Mouse (Mus musculus) T-helper 2 cell (primary cell): ENCODE data around the gene Dlg1.

ENCODE experiments used
- in situ Hi-C: fragments of 300-600 bp; cut with MboI, MseI; formaldehyde crosslinking; loops from one replicate; pipeline ENCODE4 v1.15.1; 2025; ENCODE audit warnings: high pct_unique_total_duplicates

The Dlg1 gene

DNA sequence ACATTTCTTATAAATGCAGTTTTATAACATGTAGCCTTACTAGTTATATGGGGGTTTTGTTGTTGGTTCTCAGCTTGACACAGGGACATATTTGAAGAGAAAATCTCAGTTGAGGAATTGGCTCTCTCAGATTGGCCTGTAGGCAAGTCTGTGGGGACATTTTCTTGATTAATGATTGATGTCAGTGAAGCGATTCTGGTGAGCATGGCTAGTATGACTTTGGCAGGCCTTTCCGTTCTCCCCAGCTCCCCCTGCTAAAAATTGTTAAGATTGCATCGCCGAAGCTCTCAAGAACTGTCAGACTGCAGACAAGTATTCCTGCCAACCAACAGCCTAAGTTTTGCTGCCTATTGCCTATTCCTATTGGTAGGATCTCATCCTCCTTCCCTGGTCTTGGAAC, 73.8 kb downstream of the Dlg1 start:
- in situ Hi-C loops = no loop called here

DNA sequence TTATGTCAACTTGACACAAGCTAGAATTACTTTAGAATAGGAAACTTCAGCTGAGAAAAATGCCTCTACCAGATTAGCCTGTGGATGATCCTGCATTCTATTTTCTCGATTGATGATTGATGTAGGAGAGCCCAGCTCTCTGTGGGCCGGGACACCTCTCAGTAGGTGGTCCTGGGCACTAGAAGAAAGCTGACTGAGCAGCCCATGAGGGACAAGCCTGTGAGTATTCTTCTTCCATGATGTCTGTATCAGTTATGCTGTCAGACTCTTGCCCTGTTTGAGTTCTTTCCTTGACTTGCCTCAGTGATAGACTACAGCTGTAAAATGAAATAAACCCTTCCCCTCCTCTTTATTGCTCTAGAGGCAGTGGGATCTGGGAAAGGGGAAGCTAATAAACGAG, 74.5 kb downstream of the Dlg1 start:
- in situ Hi-C loops = no loop called here

GRCm38 (mm10) chr16:31740271-31740670, 77.0 kb downstream of the Dlg1 start:
- in situ Hi-C loops = no loop called here

DNA sequence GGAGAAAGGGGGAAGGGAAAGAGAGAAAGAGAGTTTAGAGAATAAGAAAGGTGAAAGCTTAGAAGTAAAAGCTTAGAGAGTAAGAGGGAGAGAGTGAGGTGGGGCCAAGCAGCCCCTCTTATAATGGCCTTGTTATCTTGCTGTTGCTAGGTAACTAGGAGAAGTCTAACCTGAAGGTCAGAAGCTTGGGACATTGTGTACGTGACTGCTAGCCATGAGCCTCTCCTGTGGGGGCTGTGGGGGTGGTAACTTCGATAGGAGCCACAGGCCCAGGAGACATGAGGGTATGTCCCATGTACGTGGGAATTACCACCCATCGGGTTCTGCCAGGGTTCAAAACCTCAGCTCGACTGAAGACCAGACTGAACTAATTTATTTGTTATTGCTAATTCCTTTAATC, 77.5 kb downstream of the Dlg1 start:
- in situ Hi-C loops = no loop called here

DNA sequence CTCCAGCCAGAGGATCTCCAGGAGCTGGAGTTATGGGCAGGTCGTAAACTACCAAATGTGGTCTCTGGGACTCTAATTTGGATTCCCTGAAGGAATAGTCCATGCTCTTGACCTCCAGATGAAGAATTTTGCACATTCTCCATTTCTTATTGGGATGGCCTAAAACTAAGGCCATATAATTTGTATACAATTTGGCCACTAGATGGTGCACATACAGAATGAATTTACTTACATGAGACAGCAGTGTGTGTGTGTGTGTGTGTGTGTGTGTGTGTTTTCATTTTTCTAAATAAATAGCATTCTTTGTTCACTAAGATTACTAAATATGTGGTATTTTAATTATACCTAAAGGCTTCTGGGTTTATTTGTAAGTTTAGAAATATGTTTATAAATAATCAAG, 87.3 kb downstream of the Dlg1 start:
- in situ Hi-C loops = no loop called here

DNA sequence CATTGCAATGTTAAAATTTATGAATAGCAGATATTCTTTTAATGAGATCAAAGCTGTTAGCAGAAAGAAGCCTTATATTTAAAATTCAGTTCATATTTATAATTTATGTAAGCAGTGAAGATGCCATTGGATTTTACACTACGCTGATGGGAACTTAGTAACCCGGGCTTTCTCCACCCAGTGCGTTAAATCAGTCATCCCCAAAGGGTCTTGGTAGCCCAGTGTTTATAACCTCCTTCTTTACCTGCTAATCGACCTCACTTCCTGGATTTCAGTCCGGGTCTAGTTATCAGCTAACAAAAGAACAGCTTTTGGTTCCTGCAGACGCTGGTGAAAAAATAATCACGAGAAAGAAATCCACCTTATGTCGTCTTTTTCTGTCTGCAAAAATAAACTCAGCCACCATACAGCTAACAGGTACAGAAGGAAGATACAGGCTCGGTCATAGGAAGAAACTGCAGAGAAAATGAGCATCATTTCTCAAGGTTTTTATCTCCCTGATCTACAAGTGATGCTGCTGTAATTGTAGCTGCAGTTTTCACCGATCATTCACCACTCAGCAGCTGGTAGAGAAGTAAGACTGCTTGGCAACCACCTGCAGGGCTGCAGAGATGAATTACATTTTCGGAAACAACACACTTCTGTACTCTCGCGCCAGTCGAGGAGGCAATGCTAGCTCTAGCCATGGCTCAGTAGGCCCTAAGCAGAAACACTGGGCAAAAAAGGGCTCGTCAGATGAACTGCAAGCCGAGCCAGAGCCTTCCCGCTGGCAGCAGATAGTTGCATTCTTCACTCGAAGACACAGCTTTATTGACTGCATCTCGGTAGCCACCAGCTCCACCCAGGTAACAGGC, 91.2 kb downstream of the Dlg1 start:
- in situ Hi-C loops = no loop called here

GRCm38 (mm10) chr16:31755053-31755452, 91.8 kb downstream of the Dlg1 start:
- in situ Hi-C loops = no loop called here

DNA sequence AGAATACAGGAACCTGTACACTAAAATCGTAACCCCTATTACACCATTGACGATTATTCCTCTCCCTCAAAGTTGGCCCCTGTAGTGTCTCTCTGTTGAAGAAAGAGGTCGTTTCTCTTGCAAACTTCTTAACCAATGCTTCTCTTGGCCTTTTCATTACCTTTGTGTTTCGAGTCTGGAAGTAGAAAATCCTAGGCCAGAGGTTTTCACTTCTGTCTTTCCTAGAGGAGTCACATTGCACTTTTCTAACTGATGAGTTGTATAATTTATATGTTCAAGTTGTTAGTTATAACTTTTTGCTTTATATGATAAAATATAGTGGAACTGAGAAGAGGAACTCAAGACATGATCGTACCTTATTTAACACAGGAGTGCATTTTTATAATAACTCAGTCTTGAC, 93.2 kb downstream of the Dlg1 start:
- in situ Hi-C loops = no loop called here

DNA sequence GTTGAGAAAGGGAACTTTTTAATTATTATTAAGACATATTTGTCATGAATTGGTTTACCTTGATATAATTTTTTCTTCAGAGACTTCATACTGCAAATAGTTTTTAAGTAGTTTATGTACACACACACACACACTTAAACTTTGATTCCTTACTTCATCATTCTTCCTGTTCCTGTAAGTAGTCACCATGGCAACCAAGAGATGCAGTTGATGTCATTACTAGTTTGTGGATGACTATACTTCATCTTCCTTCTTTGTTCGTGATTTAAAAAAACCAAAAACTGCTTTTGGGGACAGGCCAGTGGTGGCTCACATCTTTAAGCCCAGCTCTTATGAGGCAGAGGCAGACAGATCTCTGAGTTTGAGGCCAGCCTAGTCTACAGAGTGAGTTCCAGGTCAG, 94.4 kb downstream of the Dlg1 start:
- in situ Hi-C loops = no loop called here

DNA sequence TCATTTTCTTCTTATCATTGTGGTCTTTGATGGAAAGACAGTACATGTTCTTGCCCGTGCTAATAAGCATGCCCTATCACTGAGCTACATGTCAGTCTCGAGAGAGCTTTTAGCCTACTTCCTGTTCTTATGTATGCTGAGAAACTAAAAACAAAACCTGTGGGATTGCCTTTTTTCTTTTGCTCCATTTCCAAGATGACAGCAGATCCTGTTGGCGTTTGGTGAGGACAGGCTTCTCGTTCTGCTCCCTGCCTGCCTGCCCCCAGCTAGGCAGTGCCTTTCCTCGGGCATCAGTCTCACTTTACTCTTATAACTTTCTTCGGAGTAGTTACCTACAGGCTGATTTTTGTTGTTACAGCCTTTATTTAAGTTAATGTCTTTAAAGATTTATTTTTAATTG, 96.2 kb downstream of the Dlg1 start:
- in situ Hi-C loops = no loop called here

GRCm38 (mm10) chr16:31766298-31766697, 103.1 kb downstream of the Dlg1 start:
- in situ Hi-C loops = no loop called here

DNA sequence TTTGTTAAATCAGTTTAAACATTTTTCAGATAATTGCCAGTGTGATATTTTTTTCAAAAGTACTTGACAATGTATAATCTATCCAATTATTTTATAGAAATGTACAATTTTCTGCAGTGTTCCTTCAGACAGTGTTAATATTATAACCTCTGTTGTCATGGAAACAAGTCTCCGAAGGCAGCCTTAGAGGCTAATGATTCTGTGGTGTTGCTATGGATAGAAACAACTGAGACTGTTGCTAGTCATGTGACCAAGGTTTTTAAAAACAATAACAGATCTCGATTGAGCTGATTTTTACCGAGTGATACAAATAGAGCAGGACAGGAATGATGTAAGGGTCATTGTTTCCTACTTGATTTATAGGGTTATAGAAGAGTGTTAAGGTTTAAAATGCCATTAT, 103.5 kb downstream of the Dlg1 start:
- in situ Hi-C loops = no loop called here

DNA sequence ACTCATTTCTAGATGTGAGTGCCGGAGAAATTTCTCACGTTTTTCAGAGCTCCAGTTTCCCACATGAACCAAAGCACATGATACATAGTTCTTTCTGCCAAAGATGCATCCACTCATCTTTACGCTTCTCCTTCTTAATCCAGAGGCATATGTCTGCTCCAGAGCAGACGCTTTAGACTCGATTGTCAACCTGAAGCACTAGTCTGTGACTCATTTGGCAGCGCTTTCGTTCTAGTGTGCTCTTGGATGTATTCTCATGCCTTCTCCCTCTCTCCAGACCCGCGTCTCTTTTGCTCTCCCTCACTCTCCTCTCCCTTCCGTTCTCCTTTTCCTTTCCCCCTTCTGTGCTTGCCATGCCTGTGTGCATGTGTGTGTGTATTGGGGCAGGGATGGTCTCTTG, 112.7 kb downstream of the Dlg1 start:
- in situ Hi-C loops = no loop called here

DNA sequence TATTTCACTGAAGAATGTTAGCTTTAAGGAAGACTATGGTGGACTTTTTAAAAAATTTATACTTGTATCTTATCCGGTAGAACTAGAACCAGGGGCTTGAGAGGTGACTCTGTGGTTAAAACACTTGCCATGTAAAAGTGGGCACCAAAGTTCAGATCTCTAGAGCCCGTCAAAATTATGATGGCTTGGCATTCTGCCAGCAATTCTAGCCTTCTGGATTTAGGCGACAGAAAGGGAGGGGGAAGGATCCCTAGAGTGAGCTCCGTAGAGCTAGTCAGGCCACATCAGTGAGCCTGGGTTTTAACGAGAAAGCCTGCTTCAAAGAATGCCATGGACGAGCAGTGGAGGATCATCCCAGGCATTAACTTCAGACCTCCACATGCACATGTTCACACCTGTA, 117.8 kb downstream of the Dlg1 start:
- in situ Hi-C loops = no loop called here

DNA sequence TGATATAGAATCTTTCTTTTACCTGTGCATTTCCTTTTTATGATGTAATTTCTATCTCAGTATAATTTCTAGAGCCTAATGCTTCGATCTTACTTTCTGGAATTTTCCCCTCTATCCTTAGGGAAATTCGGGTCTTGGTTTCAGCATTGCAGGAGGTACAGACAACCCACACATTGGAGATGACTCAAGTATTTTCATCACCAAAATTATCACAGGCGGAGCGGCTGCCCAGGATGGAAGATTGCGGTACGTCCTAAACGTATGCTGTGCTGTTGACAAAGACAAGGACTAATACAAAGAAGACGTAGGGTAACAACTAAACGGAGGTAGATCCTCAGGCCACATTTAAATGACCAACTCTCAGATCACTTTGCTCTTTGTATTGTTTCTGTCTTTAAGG, 126.8 kb downstream of the Dlg1 start:
- in situ Hi-C loops = no loop called here

DNA sequence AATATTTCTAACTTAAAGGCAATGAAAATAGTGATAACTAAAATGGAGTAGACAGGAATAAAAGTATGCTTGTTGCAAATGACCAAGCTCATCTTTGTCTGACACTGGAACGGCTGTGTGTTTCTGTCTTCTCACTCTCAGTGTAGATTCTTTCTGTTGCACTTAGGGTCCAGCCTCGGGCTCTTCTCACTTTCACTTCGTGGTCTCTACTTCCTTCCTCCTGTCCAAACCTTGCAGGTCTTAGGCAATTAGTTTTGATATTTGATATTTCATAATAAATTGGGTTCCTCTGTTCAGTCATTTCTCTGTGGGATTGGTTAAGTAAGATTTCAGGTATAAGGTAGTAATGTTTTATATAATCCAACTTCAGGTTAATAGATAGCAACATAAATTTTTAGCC, 140.4 kb downstream of the Dlg1 start:
- in situ Hi-C loops = no loop called here

- in situ Hi-C loops = no loop called here
Observed at GRCm38 (mm10) chr16:31826049-31826448, 162.8 kb downstream of the Dlg1 start.

DNA sequence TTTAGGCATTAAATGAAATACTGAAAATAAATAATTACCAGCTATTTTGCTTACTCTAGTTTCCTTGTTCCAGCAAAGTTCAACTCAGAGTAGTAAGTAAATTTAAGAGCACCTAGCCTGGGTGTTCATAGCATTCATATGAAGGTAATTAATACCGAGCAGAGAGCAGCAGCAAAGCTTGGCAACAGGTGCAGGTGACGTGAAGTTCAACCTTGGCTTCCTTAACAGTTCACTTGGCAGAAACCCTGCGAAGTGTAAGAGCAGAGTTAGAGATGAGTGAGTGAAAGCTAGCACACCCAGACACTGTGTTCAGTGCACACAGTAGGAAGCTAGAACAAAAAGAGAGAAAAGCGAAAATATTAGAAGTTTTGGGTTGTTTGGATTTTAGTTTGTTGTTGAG, 167.5 kb downstream of the Dlg1 start:
- in situ Hi-C loops = no loop called here

DNA sequence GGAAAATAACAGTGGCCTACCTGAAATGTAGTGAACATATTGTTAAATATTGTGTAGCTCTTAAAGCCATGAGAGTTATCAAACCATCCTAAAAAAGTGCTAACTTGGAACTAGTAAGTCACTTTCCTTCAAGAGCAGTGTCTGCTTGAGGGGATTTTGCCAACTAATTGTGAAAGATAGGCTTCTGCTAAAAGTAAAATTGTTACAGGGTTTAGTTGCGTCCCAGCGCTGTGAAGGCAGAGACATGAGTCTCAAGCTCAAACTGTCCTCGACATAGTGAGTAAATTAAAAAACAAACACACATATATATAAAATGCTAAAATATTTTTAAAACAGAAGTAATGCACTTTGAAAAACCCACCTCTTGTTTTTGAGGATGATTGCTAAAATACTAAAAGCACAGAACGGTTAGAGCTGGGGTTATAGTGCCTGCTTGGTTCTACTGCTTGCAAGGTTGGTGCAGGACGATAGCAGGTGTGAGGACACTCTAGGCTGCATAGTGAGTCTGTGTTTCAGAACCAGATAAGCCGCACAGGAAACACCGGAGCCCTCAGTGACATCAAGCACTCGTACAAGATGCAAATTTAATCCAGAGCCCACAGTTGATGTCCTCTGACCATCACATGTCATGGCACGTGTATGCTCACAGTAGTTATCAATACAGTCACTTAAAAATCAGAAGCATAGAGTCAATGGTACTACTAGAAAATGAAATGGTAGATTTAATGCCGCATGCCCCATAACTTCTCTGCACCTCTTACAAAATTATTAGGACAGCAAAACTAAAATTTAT, 169.6 kb downstream of the Dlg1 start:
- in situ Hi-C loops = no loop called here

DNA sequence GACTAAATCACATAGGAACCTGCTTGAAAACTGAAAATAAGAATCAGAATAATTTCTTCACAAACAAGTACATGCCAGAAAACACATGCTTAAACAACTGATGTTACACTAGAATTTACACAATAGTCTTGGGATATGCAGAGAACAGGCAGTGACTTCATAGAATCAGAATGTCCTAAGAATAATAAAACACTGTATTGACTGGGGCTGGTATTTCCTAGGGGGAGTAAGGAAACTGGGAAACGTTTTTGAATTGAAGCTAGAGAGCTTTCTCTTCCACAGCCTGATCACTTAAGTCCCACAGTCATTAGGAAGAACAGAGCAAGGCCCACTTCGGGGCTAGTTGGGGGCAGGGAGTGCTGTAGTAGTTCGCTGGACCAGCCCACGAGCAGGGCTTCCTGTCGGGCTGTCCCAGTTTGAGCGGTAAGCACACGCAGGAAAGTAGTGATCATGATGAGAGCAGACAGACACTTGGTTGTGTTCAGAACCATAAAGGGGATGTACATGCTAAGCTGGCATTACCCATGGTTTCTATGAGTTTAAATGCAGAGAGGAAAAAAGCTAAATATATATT, 170.9 kb downstream of the Dlg1 start:
- in situ Hi-C loops = no loop called here

DNA sequence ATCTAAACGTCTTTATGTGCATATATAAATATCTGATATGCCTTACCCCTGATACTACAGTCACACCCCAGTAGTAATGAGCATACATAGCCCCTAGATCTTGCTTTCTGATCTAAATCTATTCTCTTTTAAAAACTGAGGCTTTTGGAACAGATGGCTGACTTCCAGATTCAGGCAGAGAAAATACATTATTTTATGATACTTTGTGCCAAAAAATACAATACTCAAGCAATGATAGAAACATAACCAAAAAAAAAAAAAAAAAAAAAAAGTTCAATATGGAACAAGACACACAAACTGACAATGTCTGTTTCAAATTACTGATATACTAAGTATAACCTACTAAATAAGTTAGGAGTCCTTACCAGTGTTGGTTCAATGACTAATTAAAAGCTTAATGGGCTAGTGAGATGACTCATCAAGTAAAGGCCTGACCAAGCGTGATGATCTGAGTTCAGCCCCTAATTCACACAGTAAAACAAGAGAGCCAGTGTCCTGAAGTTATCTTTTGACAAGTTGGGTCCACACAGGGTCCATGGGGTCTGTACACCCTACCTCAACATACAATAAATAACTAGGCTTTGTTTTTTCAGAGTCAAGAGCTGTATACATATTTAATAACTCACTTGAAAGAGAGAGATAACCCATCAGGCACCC, 171.5 kb downstream of the Dlg1 start:
- in situ Hi-C loops = no loop called here

DNA sequence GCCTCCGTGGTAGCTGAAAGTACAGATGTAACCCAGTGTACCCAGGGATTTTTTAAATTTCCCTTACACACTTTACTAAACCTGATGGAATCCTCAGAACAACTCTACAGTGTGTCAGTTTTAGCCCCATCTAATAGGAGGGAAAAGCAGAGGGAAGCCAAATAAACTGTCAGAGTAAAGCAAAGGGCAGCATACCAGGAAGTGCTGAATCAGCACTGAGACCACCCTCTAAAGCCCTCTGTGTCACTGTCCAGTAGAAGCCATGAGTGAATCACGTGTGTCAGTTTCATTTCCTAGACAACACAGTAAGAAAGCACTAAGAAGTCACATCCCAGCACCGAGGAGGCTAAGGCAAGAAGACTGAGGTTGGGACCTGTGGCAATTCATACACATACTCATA, 174.1 kb downstream of the Dlg1 start:
- in situ Hi-C loops = no loop called here
